Mouse (Mus musculus) hindlimb bud, embryonic 11.5 days (tissue): ENCODE measurements around the gene Lrrc52.
A peak's percentile ranks its signal among the peaks of the same experiment; 100 is the strongest.

Source experiments
- DNase-seq: peaks from one replicate; pipeline ENCODE4 v3.0.0-alpha.2; 2012; ENCODE audit warnings: low read depth, low spot score; ENCODE audit errors: extremely low spot score

Lrrc52 gene

DNA sequence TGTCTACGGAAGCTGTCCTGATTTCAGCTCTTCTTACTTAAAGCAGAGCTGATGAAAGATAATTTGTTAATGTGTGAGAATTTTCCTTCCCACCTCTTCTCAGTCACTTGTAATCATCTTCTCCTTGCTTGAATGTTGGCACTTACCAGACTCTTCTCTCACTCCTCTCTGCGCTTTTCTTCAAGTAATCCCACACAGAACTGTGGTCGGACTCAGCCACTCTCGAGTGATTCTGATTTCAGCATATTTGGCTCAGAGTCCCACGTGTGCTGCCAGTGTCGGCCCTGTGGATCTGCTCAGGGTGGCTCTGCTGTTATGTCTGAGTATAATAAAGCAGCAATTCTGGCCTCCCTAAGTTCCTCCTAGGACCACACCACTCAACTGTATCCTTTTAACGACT, 29.5 kb downstream of the Lrrc52 start:
- DNase-seq, result no peak

DNA sequence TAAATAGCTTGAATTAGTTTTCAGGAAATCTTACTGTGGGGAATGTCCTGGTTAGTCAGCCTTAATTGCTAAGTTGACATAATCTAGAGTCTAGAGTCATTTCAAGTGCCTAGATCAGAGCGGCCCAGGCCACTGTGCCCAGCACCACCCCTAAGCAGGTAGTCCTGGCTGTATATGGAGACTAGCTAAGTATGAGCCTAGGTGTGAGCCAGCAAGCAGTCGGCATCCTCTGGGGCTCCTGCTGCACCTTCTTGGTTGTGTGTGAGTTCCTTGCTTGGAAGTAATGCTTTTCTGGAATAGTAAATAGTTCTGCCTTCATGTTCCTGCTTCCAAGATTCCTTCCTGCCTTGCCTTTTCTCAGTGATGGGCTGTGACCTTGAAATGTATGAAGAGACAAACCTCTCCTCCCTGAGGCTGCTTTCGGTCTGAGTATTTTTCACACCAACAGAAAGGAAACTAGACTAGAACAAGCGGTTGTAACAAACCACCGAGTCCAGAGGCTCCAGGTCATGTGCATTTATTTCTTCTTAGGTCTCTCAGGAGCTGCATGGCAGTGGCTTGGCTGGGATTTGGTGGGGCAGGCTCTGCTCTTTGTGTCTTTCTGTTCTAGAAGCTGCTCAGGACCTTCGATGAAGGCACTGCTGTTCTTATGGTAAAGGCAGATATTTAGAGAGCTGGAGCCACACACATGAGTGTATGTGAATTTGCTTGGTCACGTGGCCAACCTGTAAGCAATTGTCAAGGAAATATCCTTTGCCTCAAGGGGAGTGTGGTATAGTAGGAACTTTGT, 30.2 kb downstream of the Lrrc52 start:
- no peak for DNase-seq

DNA sequence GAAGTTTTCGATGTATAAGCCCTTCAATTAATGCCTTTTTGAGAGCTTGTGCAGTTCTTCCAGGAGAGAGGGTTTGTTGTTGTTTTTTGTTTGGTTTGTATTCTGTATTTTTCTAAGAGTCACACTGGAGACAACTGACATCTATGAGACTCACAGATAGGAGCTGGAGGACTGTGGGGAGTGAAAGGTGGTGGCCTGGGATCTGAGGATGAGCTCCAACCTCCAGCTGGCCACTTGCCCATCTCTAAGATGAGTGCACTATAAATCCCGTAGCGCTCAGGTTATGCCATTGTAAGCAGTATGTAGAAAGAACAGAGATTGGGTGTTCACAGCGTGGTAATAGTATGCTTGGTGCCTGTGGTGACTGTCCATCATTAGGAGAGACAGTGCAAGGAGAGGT, 31.6 kb downstream of the Lrrc52 start:
- DNase-seq, result no peak

DNA sequence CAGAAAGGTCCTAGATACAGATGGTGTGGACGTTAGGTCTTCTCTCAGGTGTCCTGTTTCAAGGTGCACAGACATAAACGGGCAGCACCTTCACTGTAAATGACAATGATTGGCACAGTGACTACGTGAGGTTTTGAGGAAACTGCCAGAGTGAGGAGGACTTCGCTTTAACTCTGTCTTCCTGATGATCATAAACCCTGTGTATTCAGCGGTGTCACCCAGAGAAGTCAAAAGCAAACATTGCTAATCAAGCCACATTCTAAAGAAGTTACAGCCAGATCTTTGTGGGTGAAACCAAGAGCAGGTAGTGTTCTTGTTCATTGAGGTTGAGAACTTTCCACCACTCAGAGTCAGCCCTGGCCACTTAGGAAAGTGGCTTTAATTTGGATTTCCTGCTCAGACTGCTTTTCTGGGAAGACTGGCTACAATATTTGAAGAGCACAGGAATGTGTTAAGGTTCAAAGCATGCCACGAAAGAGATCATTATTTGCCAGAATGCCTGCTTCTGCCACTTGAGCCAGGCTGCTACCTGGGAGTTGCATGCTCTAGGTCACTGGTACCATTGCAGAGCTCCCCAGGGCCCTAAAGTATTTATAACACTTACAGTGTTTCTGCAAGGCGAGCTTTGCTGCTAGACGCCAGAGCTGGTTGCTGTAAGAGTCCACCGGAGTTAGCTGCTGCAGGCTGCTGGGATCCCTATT, 35.5 kb downstream of the Lrrc52 start:
- no peak for DNase-seq

DNA sequence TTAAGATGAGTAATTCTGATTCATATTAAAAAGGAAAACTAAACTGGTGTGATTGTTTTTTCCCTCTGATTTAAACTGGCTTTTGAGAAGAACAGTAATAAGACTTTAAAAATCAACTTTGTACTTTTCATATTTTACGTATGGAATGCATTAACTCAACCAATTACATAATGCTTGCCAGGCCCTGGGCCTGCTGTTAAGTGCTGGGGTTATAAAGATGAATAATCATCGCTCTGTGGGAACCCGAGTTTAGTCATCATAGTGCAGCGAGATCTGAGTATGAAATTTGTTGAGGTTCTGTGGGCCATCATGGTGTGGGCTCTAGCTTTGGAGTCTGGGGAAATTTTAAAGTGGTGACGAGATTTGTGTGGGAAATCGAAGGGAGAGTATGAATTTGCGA, 39.9 kb downstream of the Lrrc52 start:
- DNase-seq, result no peak

DNA sequence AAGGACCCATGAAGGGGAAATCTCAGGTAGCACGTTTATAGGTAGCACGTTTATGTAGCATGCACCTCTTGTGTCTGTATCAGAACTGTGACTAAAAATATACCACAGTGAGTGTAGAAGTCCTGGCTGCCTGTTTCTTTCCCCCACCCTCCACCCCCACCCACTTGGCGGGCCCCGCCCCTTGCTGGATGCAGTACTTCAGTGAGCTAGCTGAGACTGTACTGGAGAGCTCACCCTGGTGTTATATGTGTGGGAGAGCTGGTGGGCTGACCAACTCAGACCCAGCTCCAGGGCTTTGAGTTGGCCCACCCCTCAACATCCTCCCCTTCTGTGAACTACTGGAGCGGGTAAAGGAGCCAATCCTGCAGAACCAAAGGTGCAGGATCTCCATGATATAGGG, 41.0 kb downstream of the Lrrc52 start:
- no peak for DNase-seq

DNA sequence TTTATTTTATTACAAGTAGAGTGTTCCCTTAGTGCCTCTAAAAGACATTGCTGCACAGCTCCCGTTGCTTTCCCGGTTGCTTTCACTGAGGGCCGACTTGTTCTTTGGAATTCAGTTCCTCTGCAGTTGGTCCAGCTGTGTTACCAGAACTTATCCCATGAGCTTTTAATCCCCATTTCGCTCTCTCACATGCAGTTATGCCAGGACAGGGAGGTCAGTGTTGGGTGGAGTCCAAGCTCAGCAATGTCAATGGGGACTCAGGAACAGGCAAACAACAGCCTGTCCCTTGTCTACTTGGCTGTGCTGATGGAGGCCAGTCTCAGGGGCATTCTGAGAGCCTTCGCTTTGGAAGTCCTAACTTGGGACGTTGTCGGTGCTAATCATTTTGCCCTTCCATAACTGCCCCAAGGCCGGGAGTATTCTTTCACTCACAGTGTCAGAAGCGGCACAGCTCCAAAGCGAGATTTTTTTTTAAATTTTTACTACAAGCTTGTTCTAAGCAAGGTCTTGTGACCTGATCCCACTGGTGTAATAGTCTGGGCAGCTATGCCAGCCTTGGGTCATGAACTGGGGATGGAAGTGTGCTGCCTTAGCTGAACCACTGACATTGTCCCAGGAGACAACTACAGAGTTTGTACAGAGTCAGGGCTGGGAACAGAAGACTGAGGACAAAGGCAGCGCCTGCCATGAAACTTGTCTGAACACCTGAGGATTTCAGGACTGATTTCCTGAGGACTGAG, 43.9 kb downstream of the Lrrc52 start:
- DNase-seq, result no peak

DNA sequence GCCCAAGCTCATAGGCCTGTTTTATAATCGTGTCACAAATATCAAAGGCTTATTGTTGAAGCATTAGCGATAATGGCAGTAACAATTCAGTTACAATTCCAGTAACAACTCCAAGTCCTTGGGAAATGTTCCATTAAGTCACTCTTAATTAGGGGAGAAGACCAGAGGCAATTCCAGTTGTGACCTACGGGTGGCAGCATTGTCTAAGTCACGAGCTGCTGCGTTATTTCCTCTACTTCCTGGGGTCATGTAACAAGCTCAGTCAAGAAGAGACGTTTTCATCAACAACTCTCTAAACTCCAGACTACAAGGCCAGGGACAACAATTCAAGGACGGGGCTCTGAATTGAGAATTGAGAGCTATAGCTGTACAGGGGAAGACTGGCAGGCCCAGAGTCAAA, 51.7 kb downstream of the Lrrc52 start:
- peak; percentile 79 for DNase-seq

DNA sequence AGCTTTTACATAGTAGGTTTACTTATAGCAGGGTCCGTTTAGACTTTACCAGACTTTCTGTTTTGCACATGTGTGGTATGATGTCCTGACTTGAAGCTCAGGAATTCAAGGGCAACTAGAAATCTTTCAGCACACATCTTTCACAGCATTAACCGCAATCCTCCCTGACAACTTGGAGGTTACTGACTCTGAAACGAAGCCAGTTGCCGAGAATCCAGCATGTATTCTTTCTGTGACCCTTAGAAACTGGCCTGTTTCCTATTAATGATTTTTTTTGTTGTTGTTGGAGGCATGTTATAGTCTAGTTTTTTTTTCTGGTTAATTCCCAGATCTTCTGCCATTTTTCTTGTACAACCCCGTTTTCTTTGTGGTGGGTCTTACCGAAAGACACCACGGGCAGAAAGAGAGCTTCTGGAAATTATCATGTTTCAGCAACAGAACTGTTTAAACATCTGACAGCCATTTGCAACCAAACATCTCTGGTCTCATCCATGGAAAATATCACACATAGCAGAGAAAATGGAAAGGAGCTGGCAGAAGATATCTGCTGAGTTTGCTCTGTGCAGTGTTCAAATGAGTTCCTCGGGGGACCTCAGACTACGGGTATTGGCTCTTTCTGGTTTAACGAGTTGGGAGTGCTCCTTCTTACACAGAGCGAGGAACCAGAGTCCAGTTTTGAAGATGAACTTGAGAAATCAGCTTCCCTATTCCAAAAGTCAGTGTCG, 54.4 kb downstream of the Lrrc52 start:
- no peak for DNase-seq

DNA sequence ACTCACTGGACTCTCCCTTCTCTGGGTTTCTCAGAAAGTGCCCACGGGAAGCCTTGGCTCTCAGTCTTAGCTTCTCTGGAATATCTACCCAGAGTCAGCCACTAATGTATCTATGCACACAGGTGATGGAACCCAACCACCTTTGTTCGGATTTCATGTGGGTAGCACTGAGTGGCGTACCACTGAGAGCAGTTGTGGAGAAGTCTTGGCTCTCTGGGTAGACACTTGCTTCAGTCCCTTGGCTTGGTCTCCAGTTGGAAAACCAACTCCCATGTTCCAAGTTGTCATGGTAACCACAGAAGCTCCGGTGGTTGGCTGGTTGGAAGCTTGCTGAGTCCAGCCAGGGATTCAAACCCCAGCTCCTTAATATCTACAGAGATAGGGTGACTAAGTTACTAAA, 57.0 kb downstream of the Lrrc52 start:
- DNase-seq, result no peak

DNA sequence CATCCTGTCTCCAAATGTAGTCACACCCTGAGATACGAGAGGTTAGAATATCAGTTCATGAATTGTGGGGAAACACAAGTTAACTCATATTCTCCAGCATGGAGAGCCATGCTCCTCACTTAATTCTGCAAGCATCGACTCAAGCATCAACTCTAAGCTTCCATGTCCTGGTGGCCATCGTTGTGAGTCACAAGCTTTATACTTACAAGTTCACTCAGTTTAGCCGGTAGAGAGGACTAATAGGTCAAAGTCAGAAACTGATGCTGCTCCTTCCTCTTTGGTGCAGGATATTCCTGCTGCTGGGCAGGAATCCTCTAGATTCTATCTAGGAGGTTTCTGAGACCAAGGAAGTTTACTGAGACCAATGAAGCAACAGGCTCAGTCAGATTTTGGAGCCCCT, 61.3 kb downstream of the Lrrc52 start:
- no peak for DNase-seq
